Mouse (Mus musculus): ENCODE results near the gene Asrgl1.
"Not testable (repeated sequence)": the region's sequence is repeated elsewhere in the genome, so short reads cannot be mapped to it uniquely, and the experiment has no call there.

Asrgl1 gene

DNA sequence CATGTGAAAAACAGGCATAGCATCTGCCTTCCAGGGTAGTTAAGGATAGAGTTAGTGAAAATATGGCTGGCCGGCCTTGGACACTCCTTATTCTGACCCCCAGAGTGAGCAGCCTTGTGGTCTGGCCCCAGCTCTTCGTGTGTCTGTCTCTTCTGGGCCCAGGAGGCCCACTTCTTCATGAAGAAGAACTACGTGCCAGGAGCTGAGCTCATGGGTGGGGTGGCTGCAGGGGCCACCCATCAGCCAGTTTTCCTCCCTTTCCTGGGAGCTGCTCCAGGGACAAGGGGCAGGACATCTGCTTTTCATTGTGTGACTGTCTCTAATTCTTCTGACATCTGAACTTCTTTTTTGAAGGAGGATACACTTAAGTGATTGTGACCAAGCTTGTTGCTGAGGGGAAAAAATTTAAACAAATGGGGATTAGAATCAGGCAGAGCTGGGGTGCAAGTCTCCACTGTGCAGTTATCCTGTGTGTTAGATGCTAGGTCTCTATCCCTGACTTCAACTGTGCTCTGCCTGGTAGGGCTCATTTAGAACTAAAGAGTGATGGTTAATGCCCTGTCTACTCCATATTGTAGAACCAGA lies 30.2 kb downstream of the Asrgl1 start:
- DNase-seq (ENCODE audit: low read depth, low spot score), result no peak

DNA sequence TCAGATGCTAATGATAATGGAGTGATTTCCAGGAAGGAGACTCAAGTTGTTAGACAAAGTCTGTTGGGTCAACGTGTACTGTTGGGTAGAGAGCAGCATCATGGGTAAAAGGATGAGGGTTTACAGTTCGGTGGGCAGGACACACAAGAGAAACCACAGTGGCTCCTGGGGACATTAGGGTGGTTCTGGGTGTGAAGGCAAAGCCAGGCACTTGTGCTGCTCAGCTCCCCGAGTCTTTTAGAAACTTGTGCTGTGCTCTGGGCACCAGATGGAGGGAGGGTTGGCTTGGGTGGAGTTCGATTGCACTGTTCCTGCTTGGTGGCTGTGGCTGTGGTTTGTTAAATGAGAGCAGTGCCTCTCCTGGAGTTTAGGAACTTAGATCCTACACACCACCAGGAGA lies 31.4 kb downstream of the Asrgl1 start:
- no peak for DNase-seq (ENCODE audit: low read depth, low spot score)

DNA sequence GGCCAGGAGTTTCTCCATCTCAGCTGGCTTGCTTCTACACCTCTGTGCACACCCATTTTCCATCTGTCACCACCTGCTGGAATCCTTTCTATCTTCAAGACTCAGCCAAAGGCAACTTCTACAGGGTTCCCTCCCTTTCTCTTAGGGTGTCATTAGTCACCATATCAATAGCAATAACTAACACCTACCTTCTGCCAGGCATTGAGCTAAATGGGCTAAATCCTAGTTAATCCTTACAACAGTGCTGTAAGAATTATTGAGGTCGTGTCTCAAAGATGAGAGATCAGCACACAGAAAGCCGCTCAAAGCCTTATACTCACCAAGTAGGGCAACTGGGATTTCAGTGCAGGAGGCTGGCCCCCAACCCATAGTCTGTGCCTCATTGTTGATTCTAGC lies 34.4 kb downstream of the Asrgl1 start:
- DNase-seq (ENCODE audit: low read depth, low spot score), result peak; percentile 13

DNA sequence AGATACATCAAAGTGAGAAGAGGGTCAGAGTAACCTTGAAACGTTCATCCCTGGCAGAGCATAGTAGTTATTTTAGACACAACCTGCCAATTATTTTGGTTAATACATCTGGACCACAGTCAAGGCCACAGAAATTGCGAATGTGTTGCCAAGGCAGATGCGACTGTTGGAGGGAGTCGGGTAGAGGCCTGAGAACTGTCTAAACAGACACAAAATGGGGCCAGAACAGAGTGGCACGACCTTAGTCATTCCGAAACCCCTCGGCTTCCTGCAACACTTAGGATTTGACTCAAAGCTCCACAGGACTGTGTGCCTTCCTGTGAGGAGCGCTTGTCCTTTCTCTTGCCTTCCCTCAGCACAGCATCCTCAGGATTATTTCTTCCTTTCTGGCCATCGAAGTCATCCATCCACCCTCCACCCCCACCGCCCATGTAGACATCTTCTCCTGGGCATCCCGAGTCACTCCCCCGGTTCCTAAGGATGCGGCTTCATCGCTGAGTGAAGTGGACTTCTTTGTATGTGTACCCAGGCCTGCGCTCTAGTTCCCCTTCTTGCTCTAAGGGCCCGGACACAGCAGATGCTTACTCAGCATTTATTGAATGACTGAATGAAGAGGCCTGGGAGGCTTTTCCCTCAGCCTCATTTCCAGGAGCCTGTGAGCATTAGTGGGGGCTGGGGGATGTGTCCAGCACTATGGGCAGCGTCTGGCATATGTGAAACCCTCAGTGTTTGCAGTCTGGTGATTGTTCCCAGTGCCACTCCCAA lies 35.0 kb downstream of the Asrgl1 start:
- DNase-seq (ENCODE audit: low read depth, low spot score), result no peak

DNA sequence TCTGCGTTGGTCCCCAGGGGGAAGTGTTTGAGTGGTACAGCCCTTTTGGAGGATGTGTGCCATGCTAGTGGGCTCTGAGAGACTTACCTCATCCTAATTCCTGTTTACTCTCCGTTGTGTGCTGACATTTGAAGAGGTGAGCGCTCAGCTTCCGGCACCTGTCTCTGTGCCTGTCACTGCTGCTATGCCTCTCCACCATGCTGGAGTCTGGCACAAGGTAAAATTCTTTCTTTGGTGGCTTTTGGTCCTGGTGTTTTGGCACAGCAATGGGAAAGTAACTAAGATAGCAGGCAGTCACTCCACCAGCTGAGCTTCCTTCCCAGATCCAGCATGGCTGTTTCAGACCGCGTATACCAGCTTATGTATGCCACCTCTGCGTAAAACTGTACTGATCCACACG lies 35.7 kb downstream of the Asrgl1 start:
- no peak for DNase-seq (ENCODE audit: low read depth, low spot score)

DNA sequence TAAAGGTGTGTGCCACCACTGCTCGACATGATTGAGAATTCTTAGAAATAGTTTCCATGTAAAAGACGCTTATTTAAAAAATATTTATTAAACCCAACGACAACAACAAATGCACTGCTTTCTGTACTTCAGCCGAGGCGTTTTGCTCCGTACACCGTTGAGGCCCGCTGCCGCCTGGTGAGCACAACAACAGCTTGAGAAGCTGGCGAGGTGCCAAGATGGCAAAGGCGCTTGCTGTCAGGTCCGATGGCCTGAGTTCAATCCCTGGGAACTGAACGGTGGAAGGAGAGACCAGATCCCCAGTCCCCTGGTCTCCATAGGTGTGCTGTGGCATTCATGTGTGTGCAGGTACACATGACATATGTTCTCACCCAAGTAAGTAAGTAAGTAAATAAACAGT lies 38.0 kb downstream of the Asrgl1 start:
- DNase-seq (ENCODE audit: low read depth, low spot score), result no peak

DNA sequence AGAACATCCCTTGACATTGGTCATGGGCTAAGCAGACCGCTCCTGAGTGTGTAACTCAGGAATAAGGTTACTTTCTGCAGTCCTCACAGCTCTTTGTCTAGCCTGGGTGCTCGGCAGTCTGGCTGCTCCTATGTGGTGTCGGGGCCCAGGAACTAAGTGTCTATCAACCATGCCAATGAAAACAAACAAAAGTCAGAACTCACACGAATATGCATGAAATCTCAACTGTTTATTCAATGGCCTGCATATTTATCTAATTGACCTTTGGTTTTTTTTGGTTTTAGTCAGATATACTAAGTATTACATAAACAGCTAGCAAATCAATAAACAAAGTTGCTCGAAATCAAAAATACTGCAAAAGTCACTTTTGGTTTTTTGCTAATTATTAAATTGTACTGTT lies 40.3 kb downstream of the Asrgl1 start:
- DNase-seq (ENCODE audit: low read depth, low spot score), result no peak

DNA sequence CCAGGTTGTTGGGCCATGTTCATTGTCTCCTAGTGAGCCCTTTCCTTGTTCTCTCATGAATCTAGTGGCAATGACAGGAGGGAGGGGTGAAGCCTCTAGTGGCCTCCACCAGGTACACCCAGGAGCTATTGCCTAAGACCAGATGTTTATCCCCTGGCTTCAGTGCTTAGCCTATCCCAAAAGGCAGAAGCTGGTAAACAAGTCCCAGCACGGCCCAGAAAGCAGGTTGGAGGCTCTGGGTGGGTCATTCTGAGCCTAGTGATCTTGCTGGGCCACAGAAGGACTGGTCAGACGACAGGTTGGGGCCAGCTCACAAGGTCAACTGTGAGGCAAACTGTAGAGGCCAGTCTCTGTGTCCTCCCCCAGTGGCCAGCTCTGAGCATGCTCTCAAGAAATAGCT lies 44.7 kb downstream of the Asrgl1 start:
- no peak for DNase-seq (ENCODE audit: low read depth, low spot score)

DNA sequence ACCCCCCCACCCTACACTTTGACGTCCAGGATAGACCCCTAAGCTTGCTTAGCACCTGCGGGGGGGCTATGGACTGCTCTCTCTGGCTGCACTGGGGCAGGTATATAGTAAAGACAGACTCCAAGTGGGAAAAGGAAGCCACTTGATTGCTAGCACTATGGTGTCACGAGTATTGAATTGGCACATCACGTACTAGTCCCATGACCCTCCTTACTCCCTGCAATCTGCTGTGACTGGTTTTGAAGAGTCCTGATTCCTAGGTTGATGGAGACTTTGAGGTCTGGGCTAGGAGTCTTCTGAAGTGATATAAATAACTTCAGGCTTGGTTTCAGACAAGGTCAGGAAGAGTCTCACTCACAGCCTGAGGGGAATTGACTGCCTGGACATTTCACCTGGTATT lies 45.2 kb downstream of the Asrgl1 start:
- DNase-seq (ENCODE audit: low read depth, low spot score), result no peak

DNA sequence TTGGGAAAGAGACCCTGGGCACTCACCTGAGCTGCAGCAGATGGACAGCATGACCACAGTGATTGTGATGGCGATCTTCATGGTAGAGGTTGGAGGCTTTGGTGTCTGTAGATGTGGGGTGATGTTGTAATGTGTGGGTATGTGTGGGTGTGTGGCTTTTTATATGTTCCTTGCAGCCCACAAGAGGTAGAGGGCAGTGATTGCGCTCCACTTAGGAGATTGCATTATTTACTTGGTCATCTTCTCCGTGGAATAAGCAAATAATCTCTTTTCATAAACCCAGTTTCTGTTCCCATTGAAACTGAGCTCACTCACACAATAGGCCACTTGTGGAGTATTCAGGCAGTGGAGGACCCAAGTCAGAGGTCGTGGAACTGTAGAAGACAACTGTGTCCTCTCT lies 47.6 kb downstream of the Asrgl1 start, which contains the start of gene Scgb1a1:
TSS of gene Scgb1a1 (minus strand) at position 138 of the 400 bp plus-strand sequence.
- no peak for DNase-seq (ENCODE audit: low read depth, low spot score)

DNA sequence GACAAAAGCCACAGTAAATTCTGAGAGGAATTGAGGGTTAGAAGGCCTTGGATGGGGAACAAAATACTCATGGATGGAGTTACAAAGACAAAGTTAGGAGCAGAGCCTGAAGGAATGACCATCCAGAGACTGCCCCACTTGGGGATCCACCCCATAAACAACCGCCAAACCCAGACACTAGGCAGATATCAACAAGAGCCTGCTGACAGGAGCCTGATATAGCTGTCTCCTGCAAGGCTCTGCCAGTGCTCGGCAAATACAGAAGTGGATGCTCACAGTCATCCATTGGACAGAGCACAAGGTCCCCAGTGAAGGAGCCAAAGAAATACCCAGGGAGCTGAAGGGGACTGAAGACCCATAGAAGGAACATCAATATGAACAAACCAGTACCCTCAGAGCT lies 51.5 kb downstream of the Asrgl1 start:
- DNase-seq (ENCODE audit: low read depth, low spot score), result not testable (repeated sequence)

DNA sequence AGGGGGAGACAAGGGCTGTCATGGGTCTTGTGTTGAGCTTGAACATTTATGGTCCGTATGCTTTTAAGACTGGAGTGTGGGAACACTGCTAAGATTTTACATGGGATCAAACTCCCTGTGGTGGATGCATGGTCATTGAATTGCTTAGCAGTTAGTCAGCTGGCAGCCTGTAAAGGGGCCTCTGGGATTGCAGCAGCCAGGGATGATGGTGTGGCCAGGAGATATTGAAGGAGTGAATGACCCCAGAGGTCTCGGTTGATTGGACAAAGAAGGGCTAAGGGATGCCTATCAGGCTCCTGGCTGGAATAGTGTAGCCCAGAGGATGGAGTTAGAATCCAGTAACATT lies 52.5 kb downstream of the Asrgl1 start:
- DNase-seq (ENCODE audit: low read depth, low spot score), result no peak

DNA sequence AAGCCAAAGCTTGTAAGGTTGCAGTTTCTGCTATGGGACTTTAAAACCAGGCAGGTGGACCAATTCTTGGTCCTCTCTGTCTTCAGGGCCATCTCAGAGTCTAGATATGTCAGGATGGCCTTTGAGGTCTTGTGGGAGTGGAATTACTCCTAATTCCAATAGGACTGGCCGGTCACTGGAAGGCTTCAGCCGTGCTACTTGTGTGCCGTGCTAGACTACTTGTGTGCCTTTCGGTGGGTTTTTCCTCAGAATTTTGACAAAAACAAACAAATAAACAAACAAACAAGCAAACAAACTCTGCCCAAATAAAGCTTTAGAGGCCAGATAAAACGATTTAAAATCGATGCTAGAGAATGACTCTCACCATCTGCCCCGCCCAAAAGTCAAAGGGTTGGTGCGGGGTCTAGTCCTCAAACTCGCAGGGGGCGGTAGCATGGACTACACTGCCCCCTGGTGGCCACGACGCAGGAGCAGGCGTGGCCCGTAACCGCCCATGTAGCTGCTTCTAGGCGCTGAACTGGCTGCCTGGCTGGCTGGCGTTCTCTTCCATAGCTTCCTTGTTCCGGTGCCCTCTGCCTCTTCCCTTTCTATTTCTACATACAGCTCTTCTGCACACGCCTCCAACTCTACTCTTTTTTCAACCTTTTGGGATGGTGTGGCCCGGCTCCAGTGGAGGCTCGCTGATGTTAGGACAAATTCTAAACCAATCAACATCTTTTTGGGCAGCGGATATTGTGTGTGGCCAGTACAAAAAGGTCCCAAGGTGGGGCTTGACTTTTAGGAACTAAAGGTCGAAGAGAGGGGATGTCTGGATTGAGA lies 53.0 kb downstream of the Asrgl1 start:
- peak; percentile 66 for DNase-seq (ENCODE audit: low read depth, low spot score)

DNA sequence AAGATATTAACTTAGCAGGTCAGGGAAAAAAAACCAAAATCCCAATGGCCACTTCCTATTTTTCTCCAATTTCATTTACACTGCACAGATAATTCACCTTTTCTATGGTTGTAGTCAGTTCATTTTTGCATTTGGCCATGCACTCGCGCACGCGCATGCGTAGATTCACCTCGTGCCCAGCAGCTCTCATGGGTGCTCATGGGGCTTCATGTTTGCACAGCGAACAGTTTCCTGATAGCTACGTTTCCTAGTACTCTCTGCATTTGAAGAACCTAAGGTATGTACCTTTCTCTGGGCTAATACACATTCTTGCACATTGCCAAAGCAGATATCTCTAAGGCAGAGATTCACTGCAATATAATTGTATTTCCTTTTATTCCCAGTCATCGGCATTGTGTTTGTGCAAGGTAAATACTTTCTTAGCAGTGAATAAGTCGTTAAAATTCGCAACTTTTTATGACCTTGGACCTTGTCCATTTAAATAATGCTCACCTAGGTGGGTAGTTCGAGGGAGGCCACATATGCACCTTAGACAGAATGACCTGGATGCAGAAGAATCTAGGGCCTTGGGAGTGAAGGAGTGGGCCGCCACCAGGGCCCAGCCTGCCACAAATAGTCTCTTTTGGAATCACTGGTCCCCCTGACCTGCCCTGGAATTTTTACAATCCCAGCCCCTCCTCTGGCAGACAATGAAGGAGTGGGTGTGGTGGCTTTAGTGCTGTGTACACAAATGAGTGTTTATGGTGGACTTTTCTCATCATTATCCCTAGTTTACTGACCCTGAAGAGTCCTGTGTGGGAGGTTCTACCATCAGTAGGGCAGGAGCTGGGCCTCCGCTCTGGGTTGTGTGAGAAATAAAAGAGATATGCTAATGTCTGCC lies 53.9 kb downstream of the Asrgl1 start:
- DNase-seq (ENCODE audit: low read depth, low spot score), result no peak

DNA sequence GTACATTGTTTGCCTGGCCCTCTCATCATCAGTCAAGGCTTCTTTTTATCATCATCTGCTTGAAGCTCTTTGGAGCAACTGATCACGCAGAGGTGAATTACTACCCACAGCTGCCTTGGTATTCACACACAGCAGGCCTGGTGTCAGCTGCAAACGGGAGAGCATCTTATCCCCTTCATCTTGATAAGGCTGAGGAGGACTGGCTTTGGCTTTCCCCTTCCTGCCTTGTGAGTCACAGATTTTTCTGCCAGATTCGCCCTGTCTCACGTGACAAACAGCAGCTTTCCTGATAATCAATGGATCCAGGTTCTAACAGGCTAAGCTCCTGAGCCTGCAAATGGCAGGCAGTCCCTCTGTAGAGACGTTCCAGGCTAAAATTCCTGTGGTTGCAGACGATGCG lies 55.5 kb downstream of the Asrgl1 start:
- DNase-seq (ENCODE audit: low read depth, low spot score), result no peak

DNA sequence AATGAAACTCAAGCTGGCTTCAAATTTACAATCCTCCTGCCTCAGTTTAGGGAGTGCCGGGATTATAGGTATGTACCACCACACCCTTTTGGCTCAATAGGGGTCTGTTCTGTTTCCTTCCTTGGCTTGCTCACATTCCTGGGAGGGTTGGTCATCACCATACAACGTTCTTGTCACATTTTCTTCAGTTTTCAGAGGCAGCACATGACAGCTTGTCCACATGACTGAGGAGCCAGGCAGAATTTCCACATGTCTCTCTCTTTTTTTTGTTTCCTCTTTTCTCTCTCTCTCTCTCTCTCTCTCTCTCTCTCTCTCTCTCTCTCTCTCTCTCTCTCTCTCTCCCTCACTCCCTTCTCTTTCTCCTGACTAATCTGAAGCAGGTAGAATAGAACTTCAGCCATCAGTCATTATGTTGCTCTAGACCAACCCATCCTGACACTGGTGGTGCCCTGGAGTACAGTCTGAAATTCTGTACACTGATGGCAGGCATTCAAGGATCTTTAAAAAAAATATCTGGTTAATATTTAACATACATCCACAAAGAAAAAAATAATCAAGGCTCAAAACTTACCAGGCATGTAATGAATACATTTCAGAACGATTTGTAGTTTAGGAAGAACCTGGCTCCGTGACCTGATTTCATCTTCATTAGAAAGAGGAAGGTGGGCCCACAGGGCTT lies 58.3 kb downstream of the Asrgl1 start:
- no peak for DNase-seq (ENCODE audit: low read depth, low spot score)

DNA sequence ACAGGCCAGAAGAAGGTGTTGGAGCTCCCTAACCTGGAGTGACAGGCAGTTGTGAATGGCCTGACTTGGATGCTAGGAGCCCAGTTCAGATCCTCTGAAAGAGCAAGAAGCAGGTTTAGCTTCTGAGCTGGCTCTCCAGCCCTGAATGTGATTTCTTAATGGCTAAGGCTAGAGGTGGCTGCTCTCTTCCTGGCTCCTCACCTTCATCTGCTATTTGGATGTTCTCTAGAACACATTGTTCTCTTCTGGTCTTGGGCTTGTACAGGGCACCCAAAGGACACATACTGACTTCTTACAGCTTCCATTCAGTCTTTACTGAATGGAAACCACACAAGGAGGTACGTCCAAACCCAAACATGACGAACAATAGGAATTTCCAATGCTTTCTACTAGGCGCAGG lies 59.4 kb downstream of the Asrgl1 start:
- DNase-seq (ENCODE audit: low read depth, low spot score), result no peak

DNA sequence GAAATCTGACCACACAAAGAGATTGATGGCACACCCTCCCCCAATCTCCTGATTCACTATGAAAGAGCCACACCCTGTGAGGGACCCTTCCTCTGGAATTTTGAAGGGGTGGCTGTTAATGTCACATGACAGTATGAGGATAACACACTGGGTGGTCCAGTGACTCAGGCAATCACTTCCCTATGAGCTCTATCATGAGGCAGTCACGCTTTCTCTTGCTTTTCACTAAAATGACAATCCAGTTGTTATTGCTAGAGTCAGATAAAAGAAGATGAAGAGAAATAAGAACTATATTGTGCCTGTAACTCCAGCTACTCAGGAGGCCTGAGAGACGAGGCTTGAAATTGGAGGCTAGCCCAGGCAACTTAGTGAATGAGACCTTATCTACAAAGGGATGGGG lies 59.9 kb downstream of the Asrgl1 start:
- DNase-seq (ENCODE audit: low read depth, low spot score), result no peak

DNA sequence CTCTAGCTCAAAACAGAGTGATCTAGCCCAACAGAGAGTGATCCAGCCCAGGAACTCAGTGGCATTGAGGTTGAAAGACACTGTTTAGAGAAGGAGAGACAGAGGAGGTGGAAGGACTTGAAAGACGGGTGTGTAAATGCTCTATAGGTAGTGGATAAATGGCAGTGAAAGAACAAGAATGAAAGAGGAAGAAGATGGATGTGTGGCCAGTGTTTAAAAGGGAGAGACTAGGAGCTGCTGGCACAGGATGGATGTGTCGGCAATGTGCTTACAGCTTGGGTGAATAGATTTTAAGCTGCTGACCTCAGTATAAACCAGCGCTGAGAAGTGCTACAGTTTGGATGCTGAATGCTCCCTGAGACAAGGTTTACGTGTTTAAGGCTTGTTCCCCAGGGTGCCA lies 61.0 kb downstream of the Asrgl1 start:
- DNase-seq (ENCODE audit: low read depth, low spot score), result no peak

DNA sequence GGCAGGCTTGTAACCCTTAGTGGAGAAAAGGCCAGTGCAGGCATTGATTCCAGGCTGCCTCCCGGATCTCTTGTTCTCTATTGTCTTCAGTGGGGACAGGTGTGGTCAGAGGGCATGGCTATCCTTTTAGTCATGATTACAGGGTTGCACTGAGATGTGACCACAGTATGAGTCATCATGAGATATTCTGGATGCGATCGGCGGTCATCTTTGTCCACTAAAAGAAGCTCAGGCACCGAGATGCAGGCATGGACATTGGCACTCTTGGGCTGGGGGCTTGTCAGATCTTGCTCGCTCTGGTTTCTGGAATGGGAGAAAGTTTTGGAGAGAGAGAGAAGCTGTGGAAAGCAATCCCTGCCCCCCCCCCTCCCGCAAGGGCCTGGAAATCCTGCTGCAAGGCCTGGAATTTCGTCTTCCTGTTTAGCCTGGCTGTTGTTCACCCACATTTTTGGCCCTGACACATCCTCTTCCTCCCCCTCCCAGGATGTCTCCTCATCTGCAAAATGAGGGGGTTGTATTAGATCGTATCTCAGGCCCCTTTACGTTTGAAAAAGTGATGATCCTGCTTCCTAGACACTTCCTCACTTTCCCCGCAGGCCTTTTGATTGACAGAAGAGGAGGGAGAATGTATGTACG lies 61.5 kb downstream of the Asrgl1 start:
- DNase-seq (ENCODE audit: low read depth, low spot score), result no peak

DNA sequence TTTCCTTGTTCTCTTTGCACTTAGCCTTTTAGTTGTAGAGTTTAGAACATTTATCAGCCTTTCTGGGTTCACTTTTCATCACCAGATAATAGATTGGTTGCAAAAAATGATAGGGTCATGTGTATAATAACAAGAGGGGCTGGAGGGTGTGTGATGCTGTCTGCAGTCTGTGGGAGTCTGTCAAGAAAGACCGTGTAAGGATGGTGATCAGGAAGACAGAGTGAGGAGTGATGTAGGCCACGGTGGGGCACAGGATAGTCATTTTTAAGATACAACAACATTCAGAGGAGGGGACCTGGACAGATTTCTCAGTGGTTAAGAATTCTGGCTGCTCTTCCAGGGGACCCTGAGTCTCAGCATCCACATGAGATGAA lies 63.3 kb downstream of the Asrgl1 start:
- no peak for DNase-seq (ENCODE audit: low read depth, low spot score)
